Mouse (Mus musculus): ENCODE measurements at regions not wholly inside any gene's neighbourhood (a gene's known extent, or its start where the extent isn't known, plus 50 kb on each side); places are given as distances from the start of the nearest gene placed in this dataset.

DNA sequence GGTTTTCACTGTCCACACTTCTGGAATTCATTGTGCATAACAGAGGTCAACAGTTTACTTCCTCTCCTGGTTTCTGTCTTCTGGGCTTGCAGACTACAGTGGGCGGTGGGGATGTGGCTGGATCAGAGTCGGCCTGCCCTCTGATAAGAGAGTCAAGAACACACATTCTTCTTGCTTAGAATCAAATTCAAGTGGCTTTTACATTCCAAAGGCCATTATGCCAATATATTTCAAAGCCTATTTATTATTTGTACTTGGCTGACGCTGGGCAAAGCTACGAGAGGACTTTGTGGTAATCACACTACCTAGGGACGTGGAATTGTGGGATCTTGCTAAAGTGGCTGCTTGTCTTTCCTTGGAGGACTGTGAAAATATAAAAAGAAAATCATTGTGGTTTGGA, 114.3 kb upstream of the Sel1l start:
- no peak for DNase-seq

DNA sequence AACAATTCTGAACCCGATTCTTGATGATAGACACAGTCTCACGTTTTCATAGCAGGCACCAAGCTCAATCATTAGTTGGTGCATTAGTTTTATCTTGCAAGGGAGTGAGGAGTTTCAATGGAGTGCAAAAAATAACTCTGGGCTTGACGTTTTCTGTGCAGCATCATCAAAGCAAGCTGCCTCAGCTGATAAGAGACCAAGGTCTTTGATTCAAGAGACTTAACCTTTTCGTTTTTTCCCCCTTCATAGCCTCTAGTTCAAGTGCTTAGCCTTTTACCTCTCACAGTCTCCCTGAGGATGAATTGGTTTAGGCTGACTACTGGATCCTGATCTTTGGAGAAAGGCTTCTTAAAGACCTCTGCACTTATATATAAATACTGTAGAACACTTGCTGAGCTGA, 109.1 kb upstream of the Sel1l start:
- no peak for DNase-seq

DNA sequence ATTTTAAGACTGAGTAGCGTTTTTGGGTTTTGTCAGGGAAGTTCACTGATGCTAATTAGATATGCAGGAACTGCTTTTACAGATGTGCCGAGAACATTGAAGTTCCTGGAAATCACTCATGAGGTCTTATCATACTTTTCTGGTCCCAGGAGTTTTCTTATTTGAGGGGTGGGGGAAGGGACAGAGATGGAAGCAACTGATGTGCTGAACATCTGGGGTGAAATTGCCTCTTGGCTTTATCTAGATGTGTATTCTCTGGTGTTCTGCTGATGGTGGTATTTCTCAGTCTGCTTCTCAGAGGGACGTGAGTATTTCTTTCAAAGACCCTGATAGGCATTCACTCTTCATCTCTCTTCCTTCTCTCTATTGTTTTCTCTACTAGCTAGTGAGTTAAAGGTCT, 107.5 kb upstream of the Sel1l start:
- DNase-seq = no peak

DNA sequence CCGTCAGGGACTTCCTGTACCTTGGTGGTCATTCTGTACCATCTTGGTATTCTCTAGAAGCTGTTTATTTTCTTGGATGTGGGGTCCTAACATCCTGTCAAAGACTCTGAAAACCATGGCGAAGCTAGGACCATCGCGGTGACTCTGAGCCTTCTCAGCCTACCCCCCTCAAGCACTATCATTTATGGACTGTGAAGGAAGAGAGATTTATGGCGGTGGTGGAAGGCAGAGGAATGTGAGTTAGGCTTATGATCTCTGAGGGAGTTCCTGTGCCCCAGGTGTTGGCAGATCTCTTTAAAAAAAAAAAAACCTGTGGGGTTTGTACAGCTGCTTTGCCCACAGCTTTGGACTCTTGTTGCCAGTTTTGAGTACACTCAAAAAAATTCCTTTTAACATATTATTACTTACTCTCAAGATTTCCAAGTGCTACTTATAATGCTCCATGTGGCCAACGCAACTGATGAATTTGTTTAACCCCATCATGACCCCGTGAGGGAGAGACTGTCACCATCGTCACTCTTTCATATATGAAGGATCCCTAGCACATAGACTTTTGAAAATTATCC, 99.7 kb upstream of the Sel1l start:
- DNase-seq = no peak

DNA sequence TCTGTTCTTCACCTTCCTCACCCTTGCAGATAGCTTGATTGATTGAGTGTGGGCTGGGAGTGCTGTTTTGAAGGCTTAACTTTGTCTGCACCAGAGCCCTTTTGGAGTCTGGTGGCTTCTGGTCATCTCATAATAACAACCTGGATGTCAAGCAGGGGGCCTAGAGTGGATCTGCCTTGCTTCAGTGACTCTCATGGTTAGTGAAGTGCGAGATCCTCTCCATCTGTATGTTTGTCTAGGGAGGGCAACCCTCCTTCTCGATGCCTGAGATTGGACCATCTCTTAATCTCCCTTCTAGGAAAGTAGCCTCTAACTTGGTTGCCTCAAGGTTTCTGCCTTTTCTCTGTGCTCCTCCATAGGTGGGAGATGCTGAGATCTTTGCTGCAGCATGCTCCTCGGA, 99.0 kb upstream of the Sel1l start:
- DNase-seq = no peak

DNA sequence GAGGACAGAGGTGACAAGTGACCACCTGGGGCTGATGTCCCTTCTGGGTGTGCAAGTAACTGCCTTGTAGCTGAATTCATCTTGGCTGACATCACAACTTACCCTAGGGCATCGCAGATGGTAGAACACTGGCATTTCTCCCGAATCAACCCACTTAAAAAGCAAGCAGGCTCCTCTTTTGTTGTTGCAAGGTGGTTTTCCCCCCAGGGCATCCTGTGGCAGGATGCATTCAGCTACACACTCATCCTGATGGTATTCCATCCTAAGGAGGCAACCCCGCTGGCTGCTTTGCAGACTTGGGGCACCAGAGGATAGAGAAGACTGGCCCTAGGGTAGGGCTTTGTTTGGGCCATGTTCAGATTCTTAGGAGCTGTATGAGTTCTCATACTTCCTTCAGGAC, 97.6 kb upstream of the Sel1l start:
- DNase-seq = no peak

DNA sequence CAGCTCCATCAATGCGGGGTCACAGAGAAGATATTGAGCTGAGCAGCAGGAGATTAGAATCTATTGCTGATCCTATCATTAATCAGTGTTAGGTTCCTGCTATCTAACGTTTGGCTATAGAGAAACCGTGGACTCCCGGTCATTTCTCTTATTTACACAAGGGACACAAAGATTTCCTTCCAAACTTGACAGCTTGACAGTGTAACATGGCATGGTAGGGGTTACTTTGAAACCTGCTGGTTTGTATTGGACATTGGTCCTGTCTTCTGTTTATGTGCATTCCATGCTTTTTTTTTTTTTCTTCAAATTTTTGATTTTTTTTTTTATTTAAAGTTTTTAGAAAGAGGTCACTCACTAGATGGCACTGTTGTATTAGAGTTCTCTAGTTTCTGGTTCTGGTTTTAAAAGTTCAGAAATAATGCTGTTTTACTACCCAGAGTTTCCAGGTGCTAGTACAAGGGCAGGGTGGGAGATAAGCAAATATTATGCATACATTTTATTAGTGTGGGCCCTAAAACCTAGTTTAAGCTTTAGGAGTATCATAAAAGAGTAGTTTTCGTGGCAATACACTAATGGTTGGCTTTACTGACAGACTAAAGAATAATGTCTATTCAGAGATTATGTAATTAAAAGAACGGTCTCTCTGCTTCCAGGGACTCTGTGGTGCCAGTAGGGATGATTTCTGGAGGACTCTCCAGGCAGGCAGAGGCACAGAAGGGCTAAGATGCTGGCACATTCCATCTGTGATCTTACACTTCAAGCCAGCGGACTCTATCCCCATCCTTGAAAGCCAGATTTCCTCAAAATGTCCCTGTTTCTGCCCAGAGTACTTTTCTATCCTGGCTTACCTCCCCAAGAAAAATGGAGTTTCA, 83.8 kb upstream of the Sel1l start:
- no peak for DNase-seq

DNA sequence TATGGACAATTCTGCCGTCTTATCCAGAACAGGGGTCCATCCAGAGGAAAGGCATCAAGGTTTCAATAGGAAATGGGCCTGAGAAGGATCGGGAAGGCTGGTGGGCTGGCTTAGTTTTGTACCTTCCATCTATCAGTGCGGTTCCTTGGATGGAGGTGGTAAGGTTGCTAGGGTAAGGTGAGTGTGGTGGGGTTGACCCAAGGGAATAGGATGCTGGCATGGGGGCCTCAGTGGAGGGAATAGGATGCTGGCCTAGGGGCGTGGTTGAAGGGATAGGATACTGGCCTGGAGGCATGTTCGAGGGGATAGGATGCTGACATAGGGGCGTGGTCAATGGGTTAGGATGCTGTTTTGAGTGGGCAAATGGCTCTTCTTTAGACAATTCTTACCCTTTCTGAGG, 82.6 kb upstream of the Sel1l start:
- no peak for DNase-seq

DNA sequence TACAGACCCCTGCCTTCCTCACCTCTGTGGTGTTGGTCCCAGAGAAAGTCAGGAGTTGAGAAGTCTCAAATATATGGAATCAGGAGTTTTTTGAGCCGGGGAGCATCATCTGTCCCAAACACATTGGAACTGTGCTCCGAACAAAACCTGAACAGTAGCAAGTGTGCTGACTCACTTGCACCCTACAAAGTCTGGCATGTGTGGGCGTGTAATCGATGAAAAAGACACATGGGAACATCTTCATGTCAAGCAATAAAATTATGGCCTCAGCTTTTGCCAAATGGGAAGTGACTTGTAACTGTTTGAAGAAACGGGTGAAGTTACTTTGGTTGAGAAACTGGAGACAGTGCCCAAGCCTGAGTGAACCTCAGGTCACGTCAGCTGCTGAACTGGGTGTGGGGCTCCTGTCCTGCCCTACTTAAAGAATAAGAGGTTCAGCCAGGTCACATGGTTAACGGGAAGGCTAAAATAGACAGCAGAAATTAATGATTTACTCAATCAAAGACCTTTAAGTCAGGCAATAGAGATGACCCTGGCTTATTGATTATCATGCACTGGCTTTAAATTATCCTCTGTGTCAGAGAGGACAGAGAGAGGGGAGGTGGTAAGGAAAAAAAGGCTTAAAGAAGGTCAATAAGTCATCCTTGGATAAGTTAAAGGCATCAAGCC, 80.6 kb upstream of the Sel1l start:
- DNase-seq = no peak

DNA sequence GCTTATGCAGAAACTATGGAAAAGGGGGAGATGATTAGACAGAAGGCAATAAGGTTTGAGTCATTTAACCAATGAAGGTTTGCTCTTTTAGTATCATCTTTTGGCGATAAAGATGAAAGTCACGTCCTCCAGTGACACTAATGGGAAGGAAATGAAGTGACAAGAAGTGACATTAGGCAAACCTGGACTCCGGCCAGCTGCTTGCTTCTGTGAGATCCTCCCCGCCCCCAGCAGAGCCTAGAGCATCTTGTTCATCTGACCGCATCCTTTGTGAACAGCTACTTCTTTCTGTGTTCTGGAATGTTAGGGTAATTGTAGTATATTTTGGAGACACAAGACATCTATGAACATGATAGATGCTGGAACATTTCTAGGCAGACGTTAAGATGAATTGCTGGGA, 78.6 kb upstream of the Sel1l start:
- no peak for DNase-seq

DNA sequence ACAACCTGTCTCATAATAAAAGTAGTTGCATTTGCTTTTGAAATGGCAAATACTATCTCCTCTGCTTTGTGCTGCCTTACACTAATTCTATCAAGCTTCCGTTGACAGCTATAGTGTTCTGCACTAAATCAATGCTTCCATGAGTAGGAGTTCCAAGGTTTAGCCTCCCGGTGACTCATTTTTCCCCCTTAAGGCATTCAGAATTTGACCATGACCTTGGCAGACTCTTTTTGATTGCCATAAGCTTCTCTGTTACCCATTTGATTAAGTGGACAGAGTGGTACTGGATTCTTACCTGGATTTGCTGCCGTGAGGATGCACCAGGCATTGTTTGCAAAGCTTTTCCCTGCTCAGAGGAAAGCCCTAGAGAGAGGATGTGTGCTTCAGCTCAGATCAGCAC, 66.5 kb upstream of the Sel1l start:
- no peak for DNase-seq

DNA sequence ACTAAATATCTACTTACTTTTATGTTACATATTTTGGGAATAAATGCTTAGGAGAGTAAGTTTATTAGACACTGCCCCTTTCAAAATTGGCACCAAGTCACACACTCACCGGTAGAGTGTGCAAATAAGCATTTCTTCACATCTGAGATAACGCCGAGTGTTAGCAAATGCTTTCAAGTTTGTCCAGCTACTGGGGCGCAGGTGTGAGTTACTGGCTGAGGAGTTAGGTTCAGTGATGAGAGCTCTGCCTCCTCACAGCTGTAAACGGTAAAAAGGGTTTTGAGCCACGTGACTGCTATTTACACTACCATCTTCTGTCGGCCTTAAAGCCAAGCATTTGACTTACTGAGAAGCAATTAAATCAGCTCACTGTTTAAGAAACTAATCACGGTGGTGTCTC, 61.6 kb upstream of the Sel1l start:
- DNase-seq = no peak
